Mouse (Mus musculus) bone marrow macrophage, adult 2 months (primary cell): Measurements from ENCODE around the gene Ttyh3.

ENCODE experiments used
- CTCF ChIP-seq: IDR thresholded peaks from 2 replicates; pipeline ENCODE4 v1.5.1; 2012; ENCODE audit warnings: low read depth, mild to moderate bottlenecking, low read length, moderate library complexity
- POLR2A ChIP-seq: IDR thresholded peaks from 2 replicates; pipeline ENCODE4 v1.6.1; 2012; ENCODE audit warnings: mild to moderate bottlenecking, low read depth, low read length, borderline replicate concordance

- TF ChIP-seq CTCF (no peak), POLR2A (no peak)
Measured at GRCm38 (mm10) chr5:140594846-140595245, 54.0 kb downstream of the Ttyh3 start.
